Mouse (Mus musculus) heart, embryonic 10.5 days (tissue): ENCODE measurements around the gene Pdia5. TPM values are rescaled to one million over a fixed set of nuclear protein-coding genes. Genes with fewer than 3 reads are reported as not detected.

Source experiments
- DNase-seq: peaks from one replicate; pipeline ENCODE4 v3.0.0-alpha.2; 2017; ENCODE audit warnings: low spot score
- H3K27ac ChIP-seq: fragments of 300-500 bp; sonication (generic); 2 replicates; pipeline ENCODE4 v1.5.1; 2016; ENCODE audit warnings: mild to moderate bottlenecking
- H3K27me3 ChIP-seq: fragments of 300-500 bp; sonication (generic); 2 replicates; pipeline ENCODE4 v1.6.1; 2016; ENCODE audit warnings: mild to moderate bottlenecking; ENCODE audit not compliant: poor library complexity, insufficient read depth, severe bottlenecking
- H3K36me3 ChIP-seq: fragments of 300-500 bp; sonication (generic); 2 replicates; pipeline ENCODE4 v1.6.1; 2016; ENCODE audit warnings: mild to moderate bottlenecking, moderate library complexity
- H3K4me1 ChIP-seq: fragments of 300-500 bp; sonication (generic); 2 replicates; pipeline ENCODE4 v1.6.1; 2016; ENCODE audit warnings: mild to moderate bottlenecking
- H3K4me3 ChIP-seq: fragments of 300-500 bp; sonication (generic); 2 replicates; pipeline ENCODE4 v1.5.1; 2016; ENCODE audit warnings: mild to moderate bottlenecking, moderate library complexity
- H3K9me3 ChIP-seq: fragments of 300-500 bp; sonication (generic); 2 replicates; pipeline ENCODE4 v1.6.1; 2016; ENCODE audit warnings: mild to moderate bottlenecking, moderate library complexity
- whole genome bisulfite sequencing: fragments of 180-500 bp; shearing (Covaris S2); methylation state at CpG from one replicate; pipeline ENCODE4 v1.1.7; 2016; 5-methylcytosine and 5-hydroxymethylcytosine counted together
- polyA plus RNA-seq: library from polyadenylated mRNA; unstranded; fragments of >200 nt; fragmentation: Nextera tagmentation; extraction: Ambion mirVana; gene quantifications from 2 replicates; pipeline ENCODE4 v1.2.1, GENCODE M21; 2016

The Pdia5 gene
- polyA plus RNA-seq, 1 experiment from 2014 or later, result 49.0 TPM

- H3K27ac ChIP-seq, result no peak overlapping the region
- H3K9me3 ChIP-seq, result no peaks in the 10 kb centered on the region
- WGBS, result 90% methylated on average over 14 of the region's 14 CpGs
Observed at GRCm38 (mm10) chr16:35472569-35473275, 18.0 kb downstream of the Pdia5 start.

DNA sequence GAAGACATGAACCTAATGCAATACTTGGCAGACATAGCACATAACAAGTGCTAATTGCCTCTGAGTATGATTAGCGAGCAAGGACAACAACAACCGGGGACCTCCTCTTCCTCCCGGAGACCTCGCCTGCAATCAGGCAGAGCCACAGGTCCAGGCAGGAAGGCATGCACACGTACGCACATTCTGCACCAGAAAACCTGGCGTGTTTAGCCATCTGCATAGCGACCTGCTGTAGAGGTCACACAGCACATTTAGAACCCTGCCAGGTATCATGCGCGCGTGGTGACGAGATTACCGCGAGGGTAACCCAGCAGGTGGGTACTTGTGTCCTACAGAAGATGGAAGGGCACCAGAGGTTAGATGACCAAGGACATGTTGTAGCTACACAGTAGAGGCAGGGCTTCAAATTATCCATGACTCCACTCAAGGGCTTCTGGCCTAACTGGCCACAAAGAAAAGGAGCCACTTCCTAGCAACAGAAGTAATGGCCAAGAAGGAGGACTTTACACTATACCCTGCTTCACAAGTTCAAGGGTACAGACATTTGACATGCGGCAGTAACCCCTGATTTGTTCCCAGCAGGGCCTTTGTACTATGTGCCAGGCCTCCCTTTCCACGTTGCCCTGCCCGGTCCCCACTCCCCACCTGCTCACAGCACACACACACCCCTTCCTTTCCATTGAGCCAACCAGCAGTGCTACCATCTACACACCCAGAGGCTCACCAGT is 18.7 kb downstream of the Pdia5 start:
- H3K9me3 ChIP-seq, result no peaks in the 10 kb centered on the region
- no peaks in the 10 kb centered on the region for H3K27me3 ChIP-seq
- H3K4me1 ChIP-seq, result peaks cover 22% of the 10 kb centered on the region
- H3K36me3 ChIP-seq, result peaks cover 3% of the 10 kb centered on the region; the same call in 1 of the 2 replicates
- 94% methylated on average over 17 of the region's 17 CpGs for WGBS
- no peak overlapping the region for H3K4me3 ChIP-seq
- no peak overlapping the region for H3K27ac ChIP-seq
- no peak for DNase-seq

More at GRCm38 (mm10) chr16:35472569-35473275, 18.0 kb downstream of the Pdia5 start:
- no peaks in the 10 kb centered on the region for H3K27me3 ChIP-seq
- peaks cover 19% of the 10 kb centered on the region for H3K4me1 ChIP-seq
- DNase-seq, result no peak
- peaks cover 3% of the 10 kb centered on the region; the same call in 1 of the 2 replicates for H3K36me3 ChIP-seq
- H3K4me3 ChIP-seq, result no peak overlapping the region

- Histone ChIP-seq H3K27ac (no peak overlapping the region), H3K36me3 (peaks cover 2% of the 10 kb centered on the region), H3K4me1 (peaks cover 23% of the 10 kb centered on the region), H3K9me3 (no peaks in the 10 kb centered on the region), H3K27me3 (no peaks in the 10 kb centered on the region), H3K4me3 (no peak overlapping the region)
- WGBS, result 85% methylated on average over 8 of the region's 8 CpGs
- no peak for DNase-seq
Observed at GRCm38 (mm10) chr16:35470983-35471382, 19.7 kb downstream of the Pdia5 start.

- 81% methylated on average over 8 of the region's 8 CpGs for WGBS
- Histone ChIP-seq H3K36me3 (peaks cover 6% of the 10 kb centered on the region), H3K27ac (0 out of 2 replicates have a peak overlapping the region, but pooled peaks have one; percentile 6), H3K27me3 (no peaks in the 10 kb centered on the region), H3K9me3 (no peaks in the 10 kb centered on the region), H3K4me3 (no peak overlapping the region), H3K4me1 (peaks cover 30% of the 10 kb centered on the region)
- no peak for DNase-seq
Observed at GRCm38 (mm10) chr16:35470096-35470495, 20.6 kb downstream of the Pdia5 start.

DNA sequence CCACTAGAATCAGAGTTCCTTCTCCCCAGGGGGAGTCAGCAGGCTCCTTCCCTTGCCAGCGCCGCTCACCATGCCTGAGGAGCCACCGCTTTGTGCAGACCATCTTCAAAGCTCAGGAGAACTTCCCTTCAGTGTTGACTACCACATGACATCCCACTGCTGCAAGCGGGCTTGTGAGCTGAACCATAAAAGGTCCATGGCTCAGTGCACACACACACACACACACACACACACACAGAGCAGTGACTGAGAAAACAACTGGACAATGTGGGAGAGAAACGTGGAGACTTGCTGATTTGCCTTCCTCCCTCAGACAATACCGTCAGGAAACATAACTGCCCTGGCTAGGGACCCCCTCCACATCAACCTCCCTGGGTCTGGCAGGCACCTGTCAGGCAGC is 21.7 kb downstream of the Pdia5 start:
- no peak for DNase-seq
- no peak overlapping the region for H3K27ac ChIP-seq
- H3K4me1 ChIP-seq, result peaks cover 30% of the 10 kb centered on the region
- no peaks in the 10 kb centered on the region for H3K9me3 ChIP-seq
- no peak overlapping the region for H3K4me3 ChIP-seq
- no peaks in the 10 kb centered on the region for H3K27me3 ChIP-seq
- H3K36me3 ChIP-seq, result peaks cover 17% of the 10 kb centered on the region
- 71% methylated on average over 6 of the region's 6 CpGs for WGBS

- no peak for DNase-seq
- H3K27me3 ChIP-seq, result no peaks in the 10 kb centered on the region
- H3K27ac ChIP-seq, result no peak overlapping the region
- peaks cover 30% of the 10 kb centered on the region for H3K4me1 ChIP-seq
- H3K4me3 ChIP-seq, result no peak overlapping the region
- peaks cover 30% of the 10 kb centered on the region for H3K36me3 ChIP-seq
- H3K9me3 ChIP-seq, result no peaks in the 10 kb centered on the region
- 78% methylated on average over 2 of the region's 2 CpGs for WGBS
Observed at GRCm38 (mm10) chr16:35467044-35467443, 23.6 kb downstream of the Pdia5 start.

DNA sequence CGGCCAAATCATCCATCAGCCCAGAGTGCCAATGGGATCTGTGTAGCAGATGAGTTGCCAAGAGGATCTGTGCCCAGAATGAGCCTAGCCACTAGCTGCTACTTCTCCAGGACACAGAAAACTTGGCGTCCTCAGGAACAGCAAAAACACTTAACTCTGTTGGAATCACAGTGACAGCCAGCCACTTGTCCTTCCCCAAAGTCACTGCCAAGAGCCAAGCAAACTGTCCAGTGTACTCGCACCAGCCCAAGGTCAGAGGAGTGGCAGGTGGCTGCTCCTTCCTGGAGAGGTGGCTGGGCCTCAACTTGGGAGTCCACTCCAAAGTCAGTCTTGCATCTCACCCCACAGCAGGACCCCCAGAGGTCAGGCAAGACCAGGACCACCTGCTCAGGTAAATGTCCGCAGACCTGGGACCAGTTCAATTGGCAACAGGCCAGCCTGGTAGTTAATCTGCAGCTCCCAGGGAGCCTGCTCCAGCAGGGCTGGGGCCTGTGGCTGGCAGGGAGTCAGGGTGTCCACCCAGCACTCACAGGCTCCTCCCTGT is 24.8 kb downstream of the Pdia5 start:
- no peak for DNase-seq
- no peaks in the 10 kb centered on the region for H3K27me3 ChIP-seq
- no peaks in the 10 kb centered on the region for H3K9me3 ChIP-seq
- H3K4me3 ChIP-seq, result no peak overlapping the region
- H3K27ac ChIP-seq, result peak overlapping the region; percentile 71
- 74% methylated on average over 4 of the region's 4 CpGs for WGBS
- peaks cover 23% of the 10 kb centered on the region for H3K4me1 ChIP-seq
- H3K36me3 ChIP-seq, result peaks cover 42% of the 10 kb centered on the region

DNA sequence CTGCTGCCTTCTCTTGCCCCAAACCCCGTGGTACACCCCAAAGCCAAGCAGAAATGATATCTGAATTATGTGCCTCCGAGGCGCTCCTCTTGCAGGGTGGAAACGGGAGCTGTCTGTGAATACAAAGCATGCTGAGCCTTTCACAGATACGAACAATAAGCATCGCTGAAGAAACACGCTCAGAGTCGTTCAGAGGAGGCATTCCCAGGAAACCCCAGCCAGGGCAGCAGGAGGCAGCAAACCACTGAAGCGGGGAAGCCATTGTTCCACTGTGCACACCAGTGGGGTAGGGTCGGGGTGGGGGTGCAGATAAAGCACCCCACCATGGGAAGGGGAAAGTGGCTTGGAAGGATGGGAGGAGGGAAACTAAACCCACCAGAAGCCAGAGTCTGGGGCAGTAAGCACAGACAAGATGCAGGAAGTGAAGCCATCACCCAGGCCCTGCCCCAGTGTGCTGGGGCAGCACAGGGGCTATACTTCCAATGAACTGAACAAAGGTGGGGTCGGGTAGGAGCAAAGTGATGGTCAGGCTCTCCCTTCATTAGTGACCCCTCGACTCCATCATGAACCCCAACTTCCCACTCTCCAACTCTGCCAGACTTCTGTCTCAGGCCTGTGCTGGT is 25.9 kb downstream of the Pdia5 start:
- no peak for DNase-seq
- Histone ChIP-seq H3K4me3 (no peak overlapping the region), H3K9me3 (no peaks in the 10 kb centered on the region), H3K36me3 (peaks cover 43% of the 10 kb centered on the region), H3K27ac (no peak overlapping the region), H3K4me1 (peaks cover 15% of the 10 kb centered on the region), H3K27me3 (no peaks in the 10 kb centered on the region)
- WGBS, result 84% methylated on average over 12 of the region's 12 CpGs

DNA sequence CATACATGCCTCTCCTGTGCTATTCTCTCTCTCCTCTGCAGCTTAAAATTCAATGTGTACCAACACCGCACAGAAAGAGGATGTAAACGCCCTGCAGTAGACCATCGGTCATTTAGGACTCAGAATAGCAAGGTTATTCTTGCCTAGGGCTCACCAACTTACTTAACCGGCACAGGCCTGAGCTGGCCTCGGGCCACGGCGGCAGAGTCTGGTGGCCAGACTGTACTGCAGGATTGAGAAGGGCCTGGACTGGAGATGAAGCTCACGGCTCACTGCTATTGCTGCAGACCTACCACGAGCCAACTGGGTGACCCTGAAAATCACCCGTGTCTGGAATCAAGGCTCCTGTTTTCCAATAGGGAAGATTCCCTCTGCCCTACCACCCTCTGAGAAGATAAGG is 27.0 kb downstream of the Pdia5 start:
- H3K27ac ChIP-seq, result no peak overlapping the region
- H3K4me3 ChIP-seq, result no peak overlapping the region
- peaks cover 43% of the 10 kb centered on the region for H3K36me3 ChIP-seq
- no peaks in the 10 kb centered on the region for H3K9me3 ChIP-seq
- DNase-seq, result no peak
- H3K27me3 ChIP-seq, result no peaks in the 10 kb centered on the region
- 88% methylated on average over 10 of the region's 10 CpGs for WGBS
- peaks cover 15% of the 10 kb centered on the region for H3K4me1 ChIP-seq

GRCm38 (mm10) chr16:35462955-35463354 is 27.7 kb downstream of the Pdia5 start:
- 89% methylated on average over 7 of the region's 7 CpGs for WGBS
- no peaks in the 10 kb centered on the region for H3K27me3 ChIP-seq
- H3K9me3 ChIP-seq, result no peaks in the 10 kb centered on the region
- H3K4me3 ChIP-seq, result no peak overlapping the region
- H3K36me3 ChIP-seq, result peaks cover 47% of the 10 kb centered on the region
- no peak for DNase-seq
- no peak overlapping the region for H3K27ac ChIP-seq
- peaks cover 13% of the 10 kb centered on the region for H3K4me1 ChIP-seq

DNA sequence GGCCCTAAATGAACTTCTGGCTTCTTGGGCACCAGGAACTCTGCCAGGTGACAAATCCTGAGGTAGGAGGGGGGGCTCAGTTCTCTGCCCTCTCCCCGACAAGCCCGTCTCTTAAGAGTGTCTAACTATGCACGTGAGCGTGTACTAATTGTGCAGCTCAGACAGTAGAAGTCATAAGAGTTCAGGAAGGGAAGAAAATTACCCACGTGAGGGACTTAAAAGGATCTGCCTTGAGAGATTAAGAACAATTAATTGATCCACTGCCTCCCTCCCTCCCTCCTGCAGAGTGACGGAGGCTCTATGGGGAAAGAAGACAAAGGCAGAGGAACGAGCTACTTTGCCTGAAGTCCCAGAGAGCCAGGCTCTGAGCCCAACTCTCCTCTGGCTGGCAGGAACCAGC is 31.1 kb downstream of the Pdia5 start:
- Histone ChIP-seq H3K9me3 (no peaks in the 10 kb centered on the region), H3K4me3 (no peak overlapping the region), H3K27me3 (no peaks in the 10 kb centered on the region), H3K27ac (no peak overlapping the region), H3K36me3 (peaks cover 63% of the 10 kb centered on the region), H3K4me1 (no peaks in the 10 kb centered on the region)
- DNase-seq, result no peak
- WGBS, result 82% methylated on average over 7 of the region's 7 CpGs

DNA sequence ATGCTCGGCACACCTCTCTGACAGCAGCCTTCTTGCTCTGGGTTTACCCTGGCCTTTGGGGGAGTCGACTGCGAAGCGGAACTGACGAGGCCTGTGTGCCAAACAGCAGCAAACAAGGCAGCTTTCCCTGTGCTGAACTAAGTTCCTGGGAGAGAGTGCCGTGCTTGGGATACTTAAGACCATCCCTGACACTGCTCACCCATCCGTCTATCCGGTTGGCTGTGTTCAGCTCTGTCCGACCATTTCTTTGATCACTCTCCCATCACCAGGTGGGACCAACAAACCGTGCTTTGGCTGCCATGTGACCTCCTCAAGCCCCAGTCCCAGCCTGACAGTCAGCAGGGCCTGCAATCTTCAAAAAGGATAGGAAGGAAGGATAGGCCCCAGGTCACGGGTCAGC is 32.4 kb downstream of the Pdia5 start:
- Histone ChIP-seq H3K36me3 (peaks cover 61% of the 10 kb centered on the region), H3K9me3 (no peaks in the 10 kb centered on the region), H3K27ac (no peak overlapping the region), H3K4me1 (0 out of 2 replicates have a peak, but pooled peaks cover 5% of the 10 kb centered on the region), H3K4me3 (no peak overlapping the region), H3K27me3 (no peaks in the 10 kb centered on the region)
- 88% methylated on average over 11 of the region's 11 CpGs for WGBS
- DNase-seq, result no peak

DNA sequence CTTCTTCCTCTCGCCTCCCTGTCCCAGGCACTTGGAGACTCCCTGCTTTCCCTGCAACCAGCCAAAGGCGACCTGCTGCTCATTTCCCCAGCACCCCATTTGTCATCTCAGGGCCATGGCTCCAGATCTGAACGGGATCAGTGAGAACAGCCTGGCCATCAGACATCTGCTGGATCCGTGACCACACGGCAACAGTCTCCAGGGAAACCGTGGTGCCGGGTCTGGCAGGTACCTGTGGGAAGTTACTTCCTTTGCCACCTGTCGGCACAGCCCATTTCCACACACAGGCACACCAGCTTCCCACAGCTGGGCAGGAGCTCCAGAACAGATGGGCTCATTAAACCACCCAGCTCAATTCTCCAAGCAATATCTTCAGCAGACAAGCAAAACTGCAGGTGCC is 33.2 kb downstream of the Pdia5 start:
- WGBS, result 84% methylated on average over 8 of the region's 8 CpGs
- no peaks in the 10 kb centered on the region for H3K27me3 ChIP-seq
- no peak for DNase-seq
- no peak overlapping the region for H3K4me3 ChIP-seq
- 0 out of 2 replicates have a peak, but pooled peaks cover 5% of the 10 kb centered on the region for H3K4me1 ChIP-seq
- H3K27ac ChIP-seq, result no peak overlapping the region
- no peaks in the 10 kb centered on the region for H3K9me3 ChIP-seq
- H3K36me3 ChIP-seq, result peaks cover 60% of the 10 kb centered on the region
